15 mouse cellular contexts compared by ENCODE assay signal in genomic region chr2:163164461-163164990, GRCm38 (mm10). TPM values are rescaled to one million over a fixed set of nuclear protein-coding genes. Genes with fewer than 3 reads are reported as not detected.
DNase-seq lines count a peak whose midpoint lies in the region; TF ChIP-seq lines count a peak whose summit lies in the region.
"Had no signal": no experiment of that assay in that cellular context is flagged by ENCODE, and none has a peak within 500 bp of the region (broad histone marks: within the 10 kb centered on the region; RNA-seq: fewer than 3 reads in every experiment).

No protein-coding gene starts in this region.

- no peaks in the 10 kb centered on the region for H3K27me3 ChIP-seq in spleen, adult 2 months (ENCODE audit: control insufficient read depth, insufficient read depth, low read length)
- H3K27me3 ChIP-seq: embryonic facial prominence, embryonic 12.5 days; heart, embryonic 12.5 days; neural tube, embryonic 13.5 days had no signal

- H3K27ac ChIP-seq in spleen, adult 2 months (ENCODE audit: insufficient read depth, low read length): no peak overlapping the region
- H3K27ac ChIP-seq: embryonic facial prominence, embryonic 12.5 days; limb, embryonic 13.5 days; neural tube, embryonic 13.5 days; stomach, postnatal 0 days had no signal

- H3K4me1 ChIP-seq in spleen, adult 2 months (ENCODE audit: control insufficient read depth, insufficient read depth, insufficient read length): no peaks in the 10 kb centered on the region
- H3K4me1 ChIP-seq: embryonic facial prominence, embryonic 12.5 days; heart, embryonic 12.5 days; neural tube, embryonic 13.5 days had no signal

- DNase-seq in spleen, adult 2 months (ENCODE audit: low read depth in 1 of 2, low spot score in 2 of 2): no peak
- DNase-seq in spleen, postnatal 14 days (ENCODE audit: low spot score in 2 of 2): no peak
- peak; percentile 29 for DNase-seq in T-cell, adult 2 months (ENCODE audit: low spot score)
- DNase-seq in naive thymus-derived CD4-positive, alpha-beta T cell, adult 2 months (ENCODE audit: low read depth): peak; percentile 65
- DNase-seq in cerebellum, adult 9-10 months: no peak
- DNase-seq in cerebellum, postnatal 4 days (ENCODE audit: low spot score in 2 of 2): no peak
- DNase-seq in layer of hippocampus, postnatal 10 days (ENCODE audit: low spot score in 2 of 2): no peak
- DNase-seq: cerebellum, postnatal 14 days; heart, postnatal 4 days; kidney, postnatal 25 days had no signal

- H3K4me3 ChIP-seq in spleen, adult 2 months (ENCODE audit: extremely low read depth, insufficient read depth, insufficient read length): peak overlapping the region; percentile 35; the same call in 1 of the 2 replicates
- H3K4me3 ChIP-seq: embryonic facial prominence, embryonic 12.5 days; heart, embryonic 12.5 days; limb, embryonic 13.5 days; neural tube, embryonic 13.5 days had no signal

- TF ChIP-seq CTCF in spleen, adult 2 months (IDR thresholded peaks at IDR 0.05; ENCODE audit: extremely low read depth, insufficient read depth, insufficient read length, insufficient replicate concordance): no peak

- no peak for TF ChIP-seq POLR2A in spleen, adult 2 months (IDR thresholded peaks at IDR 0.05; ENCODE audit: low read depth, low read length)

- H3K36me3 ChIP-seq in spleen, adult 2 months (ENCODE audit: control insufficient read depth, insufficient read depth, low read length): no peaks in the 10 kb centered on the region
- H3K36me3 ChIP-seq: embryonic facial prominence, embryonic 12.5 days; heart, embryonic 12.5 days; limb, embryonic 13.5 days; neural tube, embryonic 13.5 days had no signal

- 39% methylated on average over 10 of the region's 10 CpGs for WGBS in spleen, adult 2 months

RNA-seq across cellular contexts. Expression of gene Tox2, which starts 38.4 kb away (rescaled TPM):
- 12.1 and 16.6 TPM in 2 replicates for polyA plus RNA-seq in spleen, adult 2 months (2012; rRNA removed)
- 10 to 100 TPM; 24.3 to 24.4 TPM for total RNA-seq in layer of hippocampus, postnatal 10 days (2021)

Comparison
In these comparisons a context has a peak if more than half of its experiments do, and no peak if none do; other contexts are left out.
1. DNase-seq: peak in T-cell, adult 2 months (single experiment) and naive thymus-derived CD4-positive, alpha-beta T cell, adult 2 months (single experiment); none in spleen, adult 2 months (0 of 2), spleen, postnatal 14 days (0 of 2), cerebellum, adult 9-10 months (single experiment), cerebellum, postnatal 4 days (0 of 2) and layer of hippocampus, postnatal 10 days (0 of 2).